Mouse (Mus musculus) embryonic fibroblast, embryonic 13.5 days (primary cell): ENCODE measurements around the gene Gm4756.

ENCODE experiments used
- CTCF ChIP-seq: IDR thresholded peaks from 2 replicates; pipeline ENCODE4 v1.5.1; 2011; ENCODE audit warnings: mild to moderate bottlenecking, control low read depth, low read length, moderate library complexity, borderline replicate concordance; ENCODE audit not compliant: insufficient read depth
- POLR2A ChIP-seq: IDR thresholded peaks from 2 replicates; pipeline ENCODE4 v1.6.1; 2011; ENCODE audit warnings: low read depth, mild to moderate bottlenecking, control low read depth, low read length, moderate library complexity

DNA sequence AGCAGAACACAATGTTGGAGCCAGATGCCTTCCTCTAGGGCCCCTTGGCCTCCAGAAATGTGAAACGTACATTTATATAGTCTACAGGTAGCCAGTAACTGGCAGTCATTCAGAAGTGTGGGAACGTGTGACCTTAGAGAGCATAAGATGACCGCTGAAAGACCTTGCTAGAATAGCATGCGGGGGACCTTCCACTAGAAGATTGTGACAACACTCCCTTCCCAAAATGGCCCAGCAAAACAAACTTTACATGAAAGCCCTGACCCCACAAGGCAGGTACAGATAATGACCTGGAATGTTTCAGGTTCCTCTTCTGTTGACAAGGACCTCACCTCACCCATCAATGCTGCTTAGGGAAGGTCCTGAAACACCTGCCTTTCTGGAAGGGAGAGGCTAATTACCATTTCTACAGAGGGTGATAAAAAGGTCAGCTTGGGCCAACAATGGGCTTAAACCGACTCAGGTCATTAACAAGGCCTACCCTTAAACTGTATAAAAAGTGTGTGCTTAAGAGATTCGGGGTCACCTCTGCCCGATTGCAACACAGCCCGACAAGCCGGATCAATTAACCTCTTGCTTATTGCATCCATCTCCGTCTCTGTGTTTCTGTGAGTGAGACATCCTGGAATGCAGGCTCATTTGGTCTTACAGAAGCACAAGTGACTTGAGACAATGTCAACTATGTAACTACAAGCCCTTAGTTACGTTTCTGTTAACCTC is at the start of gene Gm4756:
- no peak for TF ChIP-seq CTCF
- no peak for TF ChIP-seq POLR2A
